Mouse (Mus musculus) forebrain, embryonic 14.5 days (tissue): ENCODE measurements at regions not wholly inside any gene's neighbourhood (a gene's known extent, or its start where the extent isn't known, plus 50 kb on each side); places are given as distances from the start of the nearest gene placed in this dataset.

Source experiments
- ATAC-seq: fragments of 200-750 bp; cut with Nextera tagmentation; 2 replicates; pipeline ENCODE4 v1.8.0; 2017; ENCODE audit warnings: mild to moderate bottlenecking, moderate library complexity
- DNase-seq: peaks from one replicate; pipeline ENCODE4 v3.0.0-alpha.2; 2015; ENCODE audit warnings: low spot score
- H3K27ac ChIP-seq: fragments of 300-500 bp; sonication (generic); 2 replicates; pipeline ENCODE4 v1.5.1; 2014; ENCODE audit warnings: low read depth, mild to moderate bottlenecking, control low read depth, low read length, moderate library complexity
- H3K27me3 ChIP-seq: fragments of 300-500 bp; sonication (generic); replicated peaks from 2 replicates; pipeline ENCODE4 v1.6.1; 2014; ENCODE audit warnings: low read length, control low read depth, mixed read lengths; ENCODE audit not compliant: control insufficient read depth, insufficient read depth
- H3K36me3 ChIP-seq: fragments of 300-500 bp; sonication (generic); 2 replicates; pipeline ENCODE4 v1.6.1; 2014; ENCODE audit warnings: low read length, control low read depth; ENCODE audit not compliant: control insufficient read depth, insufficient read depth
- H3K4me1 ChIP-seq: fragments of 300-500 bp; sonication (generic); 2 replicates; pipeline ENCODE4 v1.6.1; 2014; ENCODE audit warnings: antibody characterized with exemption, low read length, control low read depth; ENCODE audit not compliant: control insufficient read depth, insufficient read depth
- H3K4me2 ChIP-seq: fragments of 300-500 bp; sonication (generic); 2 replicates; pipeline ENCODE4 v1.6.1; 2014; ENCODE audit warnings: mild to moderate bottlenecking, control low read depth, low read length
- H3K4me3 ChIP-seq: fragments of 300-500 bp; sonication (generic); 2 replicates; pipeline ENCODE4 v1.5.1; 2014; ENCODE audit warnings: low read depth, low read length, control low read depth
- H3K9ac ChIP-seq: fragments of 300-500 bp; sonication (generic); 2 replicates; pipeline ENCODE4 v1.6.1; 2014; ENCODE audit warnings: mild to moderate bottlenecking, low read length, control low read depth, moderate library complexity
- H3K9me3 ChIP-seq: fragments of 300-500 bp; sonication (generic); replicated peaks from 2 replicates; pipeline ENCODE4 v1.6.1; 2016; ENCODE audit warnings: low read length, control low read depth, mixed read lengths; ENCODE audit not compliant: control insufficient read depth
- WGBS: fragments of 180-500 bp; shearing (Covaris S2); extraction: QIAGEN DNeasy Blood & Tissue Kit; methylation state at CpG from one replicate; pipeline ENCODE4 v1.1.7; 2014; 5-methylcytosine and 5-hydroxymethylcytosine counted together

- Histone ChIP-seq H3K4me1 (no peaks in the 10 kb centered on the region), H3K27me3 (no peaks in the 10 kb centered on the region), H3K27ac (no peak overlapping the region), H3K9me3 (no peaks in the 10 kb centered on the region), H3K36me3 (no peaks in the 10 kb centered on the region), H3K4me3 (no peak overlapping the region), H3K4me2 (no peak overlapping the region), H3K9ac (no peak overlapping the region)
- 87% methylated on average over 5 of the region's 5 CpGs for WGBS
- DNase-seq (no peak), ATAC-seq (no peak)
Observed at GRCm38 (mm10) chr16:50065336-50066082, 265.2 kb downstream of the Cd47 start.

GRCm38 (mm10) chr16:50069033-50069432 lies 268.7 kb downstream of the Cd47 start:
- Histone ChIP-seq H3K9me3 (no peaks in the 10 kb centered on the region), H3K27me3 (no peaks in the 10 kb centered on the region), H3K4me1 (no peaks in the 10 kb centered on the region; the same call in 1 of the 2 replicates), H3K4me2 (no peak overlapping the region), H3K9ac (no peak overlapping the region), H3K36me3 (no peaks in the 10 kb centered on the region), H3K27ac (no peak overlapping the region), H3K4me3 (no peak overlapping the region)
- ATAC-seq (no peak), DNase-seq (no peak)
- WGBS, result 84% methylated on average over 4 of the region's 4 CpGs

GRCm38 (mm10) chr16:50070728-50071127 lies 270.4 kb downstream of the Cd47 start:
- Histone ChIP-seq H3K4me1 (no peaks in the 10 kb centered on the region; the same call in 1 of the 2 replicates), H3K27me3 (no peaks in the 10 kb centered on the region), H3K4me2 (no peak overlapping the region), H3K4me3 (no peak overlapping the region), H3K9me3 (no peaks in the 10 kb centered on the region), H3K9ac (no peak overlapping the region), H3K27ac (no peak overlapping the region), H3K36me3 (no peaks in the 10 kb centered on the region)
- 70% methylated on average over 4 of the region's 4 CpGs for WGBS
- DNase-seq (no peak), ATAC-seq (no peak)

GRCm38 (mm10) chr16:50072853-50073360 lies 272.6 kb downstream of the Cd47 start:
- Histone ChIP-seq H3K9me3 (no peaks in the 10 kb centered on the region), H3K27ac (no peak overlapping the region), H3K27me3 (no peaks in the 10 kb centered on the region), H3K4me1 (no peaks in the 10 kb centered on the region; the same call in 1 of the 2 replicates), H3K36me3 (no peaks in the 10 kb centered on the region), H3K4me2 (peak overlapping the region; percentile 43), H3K4me3 (no peak overlapping the region), H3K9ac (no peak overlapping the region; the same call in 1 of the 2 replicates)
- WGBS, result 13% methylated on average over 14 of the region's 14 CpGs
- DNase-seq (peak; percentile 10), ATAC-seq (peak; percentile 45; the same call in 1 of the 2 replicates)

- Histone ChIP-seq H3K36me3 (no peaks in the 10 kb centered on the region), H3K9ac (no peak overlapping the region), H3K27ac (no peak overlapping the region), H3K4me1 (no peaks in the 10 kb centered on the region; the same call in 1 of the 2 replicates), H3K4me2 (no peak overlapping the region), H3K27me3 (no peaks in the 10 kb centered on the region), H3K9me3 (no peaks in the 10 kb centered on the region), H3K4me3 (no peak overlapping the region)
- ATAC-seq (peak; percentile 50; the same call in 1 of the 2 replicates), DNase-seq (no peak)
- 82% methylated on average over 4 of the region's 4 CpGs for WGBS
Observed at GRCm38 (mm10) chr16:50073979-50074378, 273.6 kb downstream of the Cd47 start.

GRCm38 (mm10) chr16:50075641-50076040 lies 275.3 kb downstream of the Cd47 start:
- no peak for ATAC-seq

GRCm38 (mm10) chr16:50081511-50081910 lies 281.2 kb downstream of the Cd47 start:
- ATAC-seq (no peak), DNase-seq (no peak)
- H3K9me3 ChIP-seq, result no peaks in the 10 kb centered on the region
- WGBS, result 79% methylated on average over 1 of the region's 1 CpGs
- no peaks in the 10 kb centered on the region for H3K27me3 ChIP-seq
- no peak overlapping the region for H3K27ac ChIP-seq
- no peaks in the 10 kb centered on the region for H3K36me3 ChIP-seq
- no peak overlapping the region for H3K4me2 ChIP-seq
- no peak overlapping the region for H3K4me3 ChIP-seq
- no peak overlapping the region for H3K9ac ChIP-seq
- no peaks in the 10 kb centered on the region for H3K4me1 ChIP-seq

More at GRCm38 (mm10) chr16:50075641-50076040, 275.3 kb downstream of the Cd47 start:
- H3K9me3 ChIP-seq, result no peaks in the 10 kb centered on the region
- H3K4me3 ChIP-seq, result no peak overlapping the region
- 83% methylated on average over 4 of the region's 4 CpGs for WGBS
- H3K36me3 ChIP-seq, result no peaks in the 10 kb centered on the region
- no peaks in the 10 kb centered on the region for H3K27me3 ChIP-seq
- H3K4me2 ChIP-seq, result no peak overlapping the region
- H3K4me1 ChIP-seq, result no peaks in the 10 kb centered on the region; the same call in 1 of the 2 replicates
- no peak overlapping the region for H3K27ac ChIP-seq
- no peak for DNase-seq
- H3K9ac ChIP-seq, result no peak overlapping the region

GRCm38 (mm10) chr16:50092318-50092717 lies 292.0 kb downstream of the Cd47 start:
- 87% methylated on average over 1 of the region's 1 CpGs for WGBS
- Histone ChIP-seq H3K36me3 (no peaks in the 10 kb centered on the region), H3K9me3 (no peaks in the 10 kb centered on the region), H3K9ac (no peak overlapping the region), H3K4me3 (no peak overlapping the region), H3K4me1 (no peaks in the 10 kb centered on the region), H3K4me2 (no peak overlapping the region), H3K27me3 (no peaks in the 10 kb centered on the region), H3K27ac (no peak overlapping the region)
- ATAC-seq (no peak), DNase-seq (no peak)

GRCm38 (mm10) chr16:50092780-50093179 lies 292.4 kb downstream of the Cd47 start:
- ATAC-seq (no peak), DNase-seq (no peak)
- H3K9ac ChIP-seq, result no peak overlapping the region
- no peaks in the 10 kb centered on the region for H3K36me3 ChIP-seq
- WGBS, result 94% methylated on average over 3 of the region's 3 CpGs
- H3K9me3 ChIP-seq, result no peaks in the 10 kb centered on the region
- no peak overlapping the region for H3K4me3 ChIP-seq
- no peak overlapping the region for H3K27ac ChIP-seq
- H3K4me1 ChIP-seq, result no peaks in the 10 kb centered on the region
- no peaks in the 10 kb centered on the region for H3K27me3 ChIP-seq
- H3K4me2 ChIP-seq, result no peak overlapping the region
